8 mouse cellular contexts compared by ENCODE assay signal in the genomic region with DNA sequence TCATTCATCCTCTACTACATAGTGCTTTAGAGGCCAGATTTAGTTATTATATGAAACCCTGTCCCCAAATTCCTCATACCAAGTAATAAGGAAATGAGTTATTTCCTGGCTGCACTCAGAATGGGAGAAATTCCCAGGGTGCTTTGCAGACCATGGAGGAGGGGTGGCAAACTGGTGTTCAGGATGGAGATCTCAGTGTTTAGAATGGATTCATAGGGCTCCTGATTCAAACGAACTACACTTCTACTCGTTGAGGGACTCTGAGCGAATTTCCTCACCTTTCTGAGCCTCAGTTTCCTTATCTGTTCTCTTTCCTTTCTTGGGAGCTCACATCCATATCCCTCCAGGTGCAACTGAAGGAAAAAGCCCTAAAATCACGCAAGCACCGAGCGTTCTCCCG. TPM values are rescaled to one million over a fixed set of nuclear protein-coding genes. Genes with fewer than 3 reads are reported as not detected.
A peak's percentile ranks its signal among the peaks of the same experiment; 100 is the strongest.
DNase-seq lines count a peak whose midpoint lies in the region; ATAC-seq and TF ChIP-seq lines count a peak whose summit lies in the region.

No protein-coding gene starts in this region.

- H3K27me3 ChIP-seq in testis, adult 2 months (ENCODE audit: control insufficient read depth, insufficient read depth, low read length) = no peaks in the 10 kb centered on the region
- no peaks in the 10 kb centered on the region for H3K27me3 ChIP-seq in hindbrain, embryonic 15.5 days
- no peaks in the 10 kb centered on the region for H3K27me3 ChIP-seq in midbrain, embryonic 14.5 days (ENCODE audit: control insufficient read depth, insufficient read depth, low read length)

- TF ChIP-seq CTCF in testis, adult 2 months (IDR thresholded peaks at IDR 0.05; ENCODE audit: control insufficient read depth, insufficient read depth, insufficient replicate concordance, low read depth, low read length) = no peak

- H3K9me3 ChIP-seq in hindbrain, embryonic 15.5 days = no peaks in the 10 kb centered on the region
- H3K9me3 ChIP-seq in midbrain, embryonic 14.5 days (ENCODE audit: control insufficient read depth, low read length) = no peaks in the 10 kb centered on the region

- H3K4me2 ChIP-seq in hindbrain, embryonic 15.5 days = peak overlapping the region; percentile 93
- peak overlapping the region; percentile 96 for H3K4me2 ChIP-seq in midbrain, embryonic 14.5 days (ENCODE audit: low read length)

- TF ChIP-seq POLR2A in testis, adult 2 months (IDR thresholded peaks at IDR 0.05; ENCODE audit: control insufficient read depth, low read depth, low read length) = no peak

- peaks cover 12% of the 10 kb centered on the region for H3K4me1 ChIP-seq in testis, adult 2 months (ENCODE audit: control insufficient read depth, insufficient read depth, low read length)
- peaks cover 10% of the 10 kb centered on the region for H3K4me1 ChIP-seq in hindbrain, embryonic 15.5 days (replicated peaks)
- H3K4me1 ChIP-seq in midbrain, embryonic 14.5 days (ENCODE audit: control insufficient read depth, insufficient read depth, low read length) = peaks cover 16% of the 10 kb centered on the region

- 3% methylated on average over 7 of the region's 7 CpGs for WGBS in hindbrain, embryonic 15.5 days
- 3% methylated on average over 7 of the region's 7 CpGs for WGBS in midbrain, embryonic 14.5 days

- peak overlapping the region; percentile 78 for H3K9ac ChIP-seq in hindbrain, embryonic 15.5 days
- peak overlapping the region; percentile 89 for H3K9ac ChIP-seq in midbrain, embryonic 14.5 days (replicated peaks; ENCODE audit: low read length)

- peak overlapping the region; percentile 90 for H3K4me3 ChIP-seq in testis, adult 2 months (ENCODE audit: control insufficient read depth, low read depth, low read length)
- peak overlapping the region; percentile 82 for H3K4me3 ChIP-seq in hindbrain, embryonic 15.5 days
- peak overlapping the region; percentile 78 for H3K4me3 ChIP-seq in midbrain, embryonic 14.5 days (replicated peaks; ENCODE audit: low read depth, low read length)

- H3K27ac ChIP-seq in testis, adult 2 months (ENCODE audit: control insufficient read depth, insufficient read depth, low read depth, low read length) = peak overlapping the region; percentile 88
- peak overlapping the region; percentile 76 for H3K27ac ChIP-seq in hindbrain, embryonic 15.5 days (replicated peaks)
- peak overlapping the region; percentile 63; the same call in 1 of the 2 replicates for H3K27ac ChIP-seq in midbrain, embryonic 14.5 days (replicated peaks; ENCODE audit: low read depth, low read length)

- ATAC-seq in hindbrain, embryonic 15.5 days (ENCODE audit: low FRiP score, low read depth) = peak; percentile 49
- ATAC-seq in midbrain, embryonic 14.5 days (ENCODE audit: low FRiP score, low TSS enrichment) = peak; percentile 25; the same call in 1 of the 2 replicates

- no peaks in the 10 kb centered on the region for H3K36me3 ChIP-seq in testis, adult 2 months (ENCODE audit: control insufficient read depth, insufficient read depth, low read length)
- no peaks in the 10 kb centered on the region for H3K36me3 ChIP-seq in hindbrain, embryonic 15.5 days
- no peaks in the 10 kb centered on the region for H3K36me3 ChIP-seq in midbrain, embryonic 14.5 days (ENCODE audit: control insufficient read depth, insufficient read depth, low read length)

- peak; percentile 46 to 49 for DNase-seq in heart, adult 18-20 months
- DNase-seq in heart, adult 11 months = no peak
- no peak for DNase-seq in testis, postnatal 14 days (ENCODE audit: low spot score)
- DNase-seq in midbrain, embryonic 14.5 days = peak; percentile 53
- DNase-seq in ovary, adult 18-20 months (ENCODE audit: low spot score) = no peak
- DNase-seq in cerebellum, postnatal 14 days = no peak

RNA-seq across cellular contexts. Expression of a gene that starts 0.4 kb away (rescaled TPM):
- 10 to 100 TPM; 14.8 to 17.6 TPM for total RNA-seq in heart, adult 18-20 months (2021)
- polyA plus RNA-seq in testis, adult 2 months (2012; rRNA removed) = 22.5 and 31.1 TPM in 2 replicates
- 8.1 and 9.8 TPM in 2 replicates for polyA plus RNA-seq in hindbrain, embryonic 15.5 days (2015; fragmentation: Nextera tagmentation; extraction: Ambion mirVana)
- 6.2 and 9.6 TPM in 2 replicates for polyA plus RNA-seq in midbrain, embryonic 14.5 days (2014; fragmentation: Nextera tagmentation; extraction: Ambion mirVana)

RNA-seq across cellular contexts. Expression of a gene that starts 43.7 kb away (rescaled TPM):
- total RNA-seq in heart, adult 18-20 months (2021) = 10 to 100 TPM; 59.7 to 66.6 TPM
- 25.5 and 28.5 TPM in 2 replicates for polyA plus RNA-seq in testis, adult 2 months (2012; rRNA removed)
- 185 and 191 TPM in 2 replicates for polyA plus RNA-seq in hindbrain, embryonic 15.5 days (2015; fragmentation: Nextera tagmentation; extraction: Ambion mirVana)
- 210 and 229 TPM in 2 replicates for polyA plus RNA-seq in midbrain, embryonic 14.5 days (2014; fragmentation: Nextera tagmentation; extraction: Ambion mirVana)

Comparison
In these comparisons a context has a peak if more than half of its experiments do, and no peak if none do; other contexts are left out.
1. DNase-seq: peak in heart, adult 18-20 months (2 of 2) and midbrain, embryonic 14.5 days (single experiment); none in heart, adult 11 months (single experiment), testis, postnatal 14 days (single experiment), ovary, adult 18-20 months (single experiment) and cerebellum, postnatal 14 days (0 of 2).
2. Peak in every context shown above with its lines, with median percentiles within 50 percentile points of each other: H3K27ac ChIP-seq and H3K4me3 ChIP-seq.